Mouse (Mus musculus): Measurements from ENCODE around the gene Fam214a.

GRCm38 (mm10) chr9:75055046-75055445 lies 102.4 kb downstream of the Fam214a start:
- no peak for TF ChIP-seq POLR2A (IDR thresholded peaks at IDR 0.05; ENCODE audit: low read depth, low read length)
- TF ChIP-seq CTCF (IDR thresholded peaks at IDR 0.05; ENCODE audit: extremely low read depth, insufficient read depth, insufficient read length, insufficient replicate concordance) = no peak
